Mouse (Mus musculus) midbrain, embryonic 14.5 days (tissue): ENCODE results near the gene Tnxb. TPM values are rescaled to one million over a fixed set of nuclear protein-coding genes. Genes with fewer than 3 reads are reported as not detected.
"Not testable (repeated sequence)": the region's sequence is repeated elsewhere in the genome, so short reads cannot be mapped to it uniquely, and the experiment has no call there.

Source experiments
- ATAC-seq: fragments of 200-750 bp; cut with Nextera tagmentation; 2 replicates; pipeline ENCODE4 v1.8.0; 2017; ENCODE audit warnings: moderate number of reproducible peaks, moderate library complexity; ENCODE audit not compliant: low FRiP score, low TSS enrichment
- DNase-seq: peaks from one replicate; pipeline ENCODE4 v3.0.0-alpha.2; 2015
- H3K27ac ChIP-seq: fragments of 300-500 bp; sonication (generic); replicated peaks from 2 replicates; pipeline ENCODE4 v1.5.1; 2014; ENCODE audit warnings: mild to moderate bottlenecking, low read depth, low read length, moderate library complexity
- H3K27me3 ChIP-seq: fragments of 300-500 bp; sonication (generic); 2 replicates; pipeline ENCODE4 v1.6.1; 2014; ENCODE audit warnings: low read length, control low read depth, mixed read lengths; ENCODE audit not compliant: control insufficient read depth, insufficient read depth
- H3K36me3 ChIP-seq: fragments of 300-500 bp; sonication (generic); 2 replicates; pipeline ENCODE4 v1.6.1; 2014; ENCODE audit warnings: low read length, control low read depth; ENCODE audit not compliant: control insufficient read depth, insufficient read depth
- H3K4me1 ChIP-seq: fragments of 300-500 bp; sonication (generic); 2 replicates; pipeline ENCODE4 v1.6.1; 2014; ENCODE audit warnings: mild to moderate bottlenecking, antibody characterized with exemption, low read length, control low read depth; ENCODE audit not compliant: control insufficient read depth, insufficient read depth
- H3K4me2 ChIP-seq: fragments of 300-500 bp; sonication (generic); 2 replicates; pipeline ENCODE4 v1.6.1; 2014; ENCODE audit warnings: mild to moderate bottlenecking, low read length, moderate library complexity
- H3K4me3 ChIP-seq: fragments of 300-500 bp; sonication (generic); replicated peaks from 2 replicates; pipeline ENCODE4 v1.5.1; 2014; ENCODE audit warnings: low read depth, low read length
- H3K9ac ChIP-seq: fragments of 300-500 bp; sonication (generic); replicated peaks from 2 replicates; pipeline ENCODE4 v1.6.1; 2014; ENCODE audit warnings: mild to moderate bottlenecking, low read length, moderate library complexity
- H3K9me3 ChIP-seq: fragments of 300-500 bp; sonication (generic); 2 replicates; pipeline ENCODE4 v1.6.1; 2016; ENCODE audit warnings: low read length, control low read depth, mixed read lengths; ENCODE audit not compliant: control insufficient read depth
- WGBS: fragments of 180-500 bp; shearing (Covaris S2); extraction: QIAGEN DNeasy Blood & Tissue Kit; methylation state at CpG from one replicate; pipeline ENCODE4 v1.1.7; 2014; 5-methylcytosine and 5-hydroxymethylcytosine counted together
- polyA plus RNA-seq: library from polyadenylated mRNA; unstranded; fragments of >200 nt; fragmentation: Nextera tagmentation; extraction: Ambion mirVana; gene quantifications from 2 replicates; pipeline ENCODE4 v1.2.1, GENCODE M21; 2014

The Tnxb gene
- polyA plus RNA-seq, 1 experiment from 2014 or later, result 0.24 TPM

DNA sequence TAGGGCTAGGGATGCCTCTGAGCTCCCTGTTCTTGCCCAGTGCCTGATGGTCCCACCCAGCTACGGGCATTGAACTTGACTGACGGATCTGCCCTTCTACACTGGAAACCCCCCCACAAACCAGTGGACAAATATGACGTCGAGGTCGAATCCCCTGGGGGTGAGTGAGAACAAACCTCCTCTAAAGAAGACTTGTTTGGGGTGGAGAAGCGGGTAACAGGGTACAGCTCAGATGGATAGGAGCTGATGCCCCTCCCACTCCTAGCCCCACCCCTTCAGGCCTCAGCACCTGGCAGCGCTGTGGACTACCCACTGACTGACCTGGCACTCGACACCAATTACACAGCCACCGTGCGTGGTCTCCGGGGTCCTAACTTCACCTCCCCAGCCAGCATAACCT is 47.1 kb downstream of the Tnxb start:
- Histone ChIP-seq H3K36me3 (no peaks in the 10 kb centered on the region), H3K4me2 (no peak overlapping the region), H3K4me3 (no peak overlapping the region), H3K9ac (no peak overlapping the region), H3K27me3 (no peaks in the 10 kb centered on the region), H3K4me1 (no peaks in the 10 kb centered on the region), H3K9me3 (no peaks in the 10 kb centered on the region), H3K27ac (no peak overlapping the region)
- DNase-seq (no peak), ATAC-seq (no peak)
- 84% methylated on average over 11 of the region's 11 CpGs for WGBS

DNA sequence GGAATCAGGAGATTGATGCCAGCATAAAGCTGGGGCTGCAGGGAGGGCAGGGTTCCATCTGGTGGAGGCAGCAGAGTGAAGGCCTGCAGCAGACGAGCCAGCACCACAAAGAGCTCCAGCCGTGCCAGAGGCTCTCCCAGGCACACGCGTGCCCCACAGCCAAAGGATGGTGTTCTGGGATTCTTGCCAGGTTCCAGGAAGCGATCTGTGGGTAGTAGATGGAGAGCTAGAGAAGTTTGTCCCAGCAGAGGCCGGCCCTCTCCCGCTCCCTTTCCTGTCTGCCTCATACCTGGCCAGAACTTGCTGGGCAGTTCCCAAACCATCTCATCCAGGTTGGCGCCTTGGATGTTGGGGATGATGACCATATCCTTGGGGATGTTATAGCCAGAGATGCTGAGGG is 49.6 kb downstream of the Tnxb start:
- not testable (repeated sequence) for DNase-seq, H3K27me3 ChIP-seq, H3K9me3 ChIP-seq, H3K4me1 ChIP-seq, H3K27ac ChIP-seq, H3K9ac ChIP-seq, H3K4me3 ChIP-seq, H3K4me2 ChIP-seq, ATAC-seq, H3K36me3 ChIP-seq
- 83% methylated on average over 7 of the region's 8 CpGs for WGBS

DNA sequence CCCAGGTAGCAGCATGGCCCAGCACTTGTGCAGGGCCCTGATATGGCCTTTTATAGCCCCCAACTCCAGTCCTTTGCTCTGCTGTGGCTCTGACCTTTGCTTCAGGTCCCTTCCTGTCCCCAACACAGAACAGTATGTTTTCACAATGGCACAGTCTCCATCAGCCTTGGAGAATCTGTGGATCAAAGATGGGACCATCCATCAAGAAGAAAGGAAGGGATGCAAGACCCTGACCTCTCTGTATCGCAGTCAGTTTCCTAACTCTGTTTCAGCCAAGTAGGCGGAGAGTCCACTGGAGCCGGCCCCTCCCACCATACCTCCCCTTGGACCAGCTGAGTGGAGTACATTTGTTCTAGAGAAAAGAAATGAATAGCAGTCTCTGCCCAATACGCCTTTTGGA is 51.9 kb downstream of the Tnxb start:
- H3K27me3 ChIP-seq, H3K27ac ChIP-seq, H3K4me1 ChIP-seq, H3K9ac ChIP-seq, ATAC-seq, H3K36me3 ChIP-seq, DNase-seq, H3K4me3 ChIP-seq, H3K9me3 ChIP-seq, H3K4me2 ChIP-seq: not testable (repeated sequence)
- 90% methylated on average over 2 of the region's 4 CpGs for WGBS

DNA sequence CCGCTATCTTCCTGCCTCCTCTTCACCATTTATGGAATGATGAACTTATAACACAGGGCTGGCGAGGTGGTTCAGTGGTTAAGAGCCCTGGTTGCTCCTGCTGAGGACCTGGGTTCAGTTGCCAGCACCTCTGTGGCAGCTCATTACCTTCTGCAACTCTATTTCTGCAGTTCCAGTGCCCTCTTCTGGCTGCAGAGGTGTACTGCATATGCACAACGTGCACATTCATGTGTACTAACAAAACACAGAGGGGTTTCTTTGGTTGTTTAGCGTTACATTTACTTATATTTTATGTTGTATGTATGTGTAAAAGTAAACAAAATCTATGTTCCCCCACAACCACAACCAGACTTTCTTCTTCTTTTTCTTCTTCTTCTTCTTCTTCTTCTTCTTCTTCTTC is 52.7 kb downstream of the Tnxb start:
- no peak for ATAC-seq
- no peak overlapping the region for H3K27ac ChIP-seq
- H3K4me2 ChIP-seq, result no peak overlapping the region
- H3K36me3 ChIP-seq, result no peaks in the 10 kb centered on the region
- H3K9me3 ChIP-seq, result no peaks in the 10 kb centered on the region
- H3K27me3 ChIP-seq, result no peaks in the 10 kb centered on the region
- WGBS, result 83% methylated on average over 4 of the region's 4 CpGs
- no peaks in the 10 kb centered on the region for H3K4me1 ChIP-seq
- DNase-seq, result no peak
- no peak overlapping the region for H3K9ac ChIP-seq
- H3K4me3 ChIP-seq, result no peak overlapping the region

DNA sequence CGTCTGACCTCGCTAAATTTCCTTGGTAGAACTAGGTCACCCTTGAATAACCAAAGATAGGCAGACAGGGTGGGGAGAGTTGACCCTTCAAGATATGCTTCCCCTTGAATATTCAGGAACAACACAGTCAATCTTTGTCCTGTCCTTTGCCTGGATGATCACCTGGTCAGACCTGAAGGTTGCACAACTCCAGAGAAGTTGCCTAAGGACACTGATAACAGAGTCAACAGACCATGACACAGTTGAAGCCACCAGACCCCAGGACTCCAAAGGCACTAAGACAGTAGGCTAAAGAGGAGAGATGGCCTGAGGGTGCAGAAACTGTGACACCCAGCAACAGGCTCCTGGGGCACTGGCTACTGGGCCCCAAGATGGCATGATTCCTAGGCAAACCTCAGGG is 57.6 kb downstream of the Tnxb start:
- Histone ChIP-seq H3K4me1 (no peaks in the 10 kb centered on the region), H3K27ac (no peak overlapping the region), H3K27me3 (no peaks in the 10 kb centered on the region), H3K4me2 (no peak overlapping the region), H3K4me3 (no peak overlapping the region), H3K9me3 (no peaks in the 10 kb centered on the region), H3K36me3 (no peaks in the 10 kb centered on the region), H3K9ac (no peak overlapping the region)
- no peak for ATAC-seq
- no peak for DNase-seq
- WGBS, result 89% methylated on average over 2 of the region's 2 CpGs

DNA sequence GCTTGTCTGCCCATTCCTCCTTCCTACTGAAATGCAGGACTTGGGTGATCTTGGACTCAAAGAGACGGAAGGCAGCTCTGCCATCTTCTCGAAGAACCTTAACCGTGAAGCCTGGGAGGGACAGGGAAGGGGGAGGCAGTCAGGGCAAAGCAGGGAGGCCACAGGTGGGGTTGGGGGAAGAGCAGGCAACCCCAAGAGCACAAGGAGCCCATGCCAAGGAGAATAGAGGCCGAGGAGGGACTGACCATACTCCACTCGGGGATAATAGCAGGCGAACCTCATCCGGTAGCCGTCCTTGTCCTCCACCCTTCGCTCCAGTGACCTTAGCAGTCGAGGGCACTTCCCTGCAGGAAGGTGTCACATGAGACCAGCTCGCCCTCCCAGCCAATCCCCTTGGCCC is 58.8 kb downstream of the Tnxb start:
- not testable (repeated sequence) for H3K4me1 ChIP-seq, H3K36me3 ChIP-seq, ATAC-seq, DNase-seq, H3K27ac ChIP-seq, H3K9me3 ChIP-seq, H3K4me3 ChIP-seq, H3K27me3 ChIP-seq, H3K4me2 ChIP-seq, H3K9ac ChIP-seq
- WGBS, result 82% methylated on average over 11 of the region's 11 CpGs

DNA sequence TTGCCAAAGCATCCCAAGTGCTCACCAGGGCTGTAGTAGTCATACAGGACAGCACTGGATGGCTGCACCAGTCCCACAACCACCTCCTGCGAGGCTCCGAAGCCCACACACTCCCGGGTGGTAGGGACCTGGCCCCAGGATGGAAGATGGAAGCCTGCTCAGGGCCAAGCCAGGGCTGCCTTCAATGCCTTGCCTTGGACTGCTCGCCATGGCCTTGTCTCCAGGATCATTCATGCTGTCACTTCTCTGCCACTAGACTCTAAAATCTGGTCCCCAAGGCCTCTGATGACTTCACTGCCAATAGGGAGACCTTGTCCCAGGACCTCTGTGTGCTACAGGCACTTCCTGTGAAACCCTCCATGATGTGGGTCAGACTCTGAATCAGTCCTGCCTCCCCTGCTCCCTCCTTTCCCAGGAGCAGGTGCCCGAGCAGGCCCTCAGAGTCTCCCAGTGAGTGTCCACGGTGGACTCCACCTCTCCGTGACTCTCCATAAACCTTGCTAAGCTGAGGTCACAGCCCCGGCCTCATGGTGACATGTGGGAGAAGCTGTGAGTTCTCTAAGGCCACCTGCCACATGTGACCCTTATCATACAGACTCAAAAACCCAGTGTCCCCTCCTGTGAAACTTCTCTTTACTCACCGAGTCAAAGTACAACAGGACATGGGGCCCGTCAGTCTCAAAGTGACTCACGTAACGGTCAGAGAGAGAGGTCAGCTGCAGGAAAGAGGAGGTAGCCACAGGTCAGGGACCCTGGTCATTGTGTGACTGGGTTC is 59.6 kb downstream of the Tnxb start:
- 93% methylated on average over 12 of the region's 12 CpGs for WGBS
- not testable (repeated sequence) for H3K9me3 ChIP-seq, H3K9ac ChIP-seq, H3K4me3 ChIP-seq, H3K4me2 ChIP-seq, H3K27ac ChIP-seq, H3K36me3 ChIP-seq, ATAC-seq, DNase-seq, H3K4me1 ChIP-seq, H3K27me3 ChIP-seq

- H3K4me1 ChIP-seq, H3K4me3 ChIP-seq, H3K9me3 ChIP-seq, H3K27me3 ChIP-seq, H3K9ac ChIP-seq, DNase-seq, ATAC-seq, H3K36me3 ChIP-seq, H3K27ac ChIP-seq, H3K4me2 ChIP-seq: not testable (repeated sequence)
- WGBS, result 78% methylated on average over 5 of the region's 5 CpGs
These were observed 67.1 kb downstream of the Tnxb start for GRCm38 (mm10) chr17:34737466-34737865.

DNA sequence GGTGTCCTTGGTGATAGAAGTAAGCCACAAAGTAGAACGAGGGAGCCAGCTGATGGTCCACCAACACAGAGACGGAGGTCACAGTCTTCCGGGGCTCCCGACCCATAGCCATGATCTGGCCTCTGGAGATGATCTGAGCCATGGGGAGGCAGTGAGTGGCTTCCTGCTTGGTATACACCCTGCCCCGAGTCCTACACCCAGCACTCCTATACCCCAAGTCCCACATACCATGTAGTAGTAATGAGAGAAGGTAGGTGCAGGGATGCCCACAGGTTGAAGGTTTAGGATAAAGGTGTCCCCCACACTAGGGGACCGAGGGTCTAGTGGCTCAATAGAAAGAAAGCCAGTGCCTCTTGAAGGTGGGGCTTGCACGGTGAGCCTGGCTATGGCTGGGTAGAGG is 69.4 kb downstream of the Tnxb start:
- H3K4me2 ChIP-seq, H3K4me1 ChIP-seq, H3K4me3 ChIP-seq, H3K27ac ChIP-seq, ATAC-seq, H3K9ac ChIP-seq, H3K9me3 ChIP-seq, H3K36me3 ChIP-seq, DNase-seq, H3K27me3 ChIP-seq: not testable (repeated sequence)
- WGBS, result 83% methylated on average over 7 of the region's 7 CpGs
